Mouse (Mus musculus): Measurements from ENCODE around the gene Hcn3. TPM values are rescaled to one million over a fixed set of nuclear protein-coding genes. Genes with fewer than 3 reads are reported as not detected.
A peak's percentile ranks its signal among the peaks of the same experiment; 100 is the strongest.

Gene Hcn3
- total RNA-seq (2021) = under 1 TPM in 1 of 2 experiments, not detected in 1; 0.25 TPM
- polyA plus RNA-seq (2012; rRNA removed) = 0.26 and 0.29 TPM in 2 replicates
- long read RNA-seq = 0 reads

DNA sequence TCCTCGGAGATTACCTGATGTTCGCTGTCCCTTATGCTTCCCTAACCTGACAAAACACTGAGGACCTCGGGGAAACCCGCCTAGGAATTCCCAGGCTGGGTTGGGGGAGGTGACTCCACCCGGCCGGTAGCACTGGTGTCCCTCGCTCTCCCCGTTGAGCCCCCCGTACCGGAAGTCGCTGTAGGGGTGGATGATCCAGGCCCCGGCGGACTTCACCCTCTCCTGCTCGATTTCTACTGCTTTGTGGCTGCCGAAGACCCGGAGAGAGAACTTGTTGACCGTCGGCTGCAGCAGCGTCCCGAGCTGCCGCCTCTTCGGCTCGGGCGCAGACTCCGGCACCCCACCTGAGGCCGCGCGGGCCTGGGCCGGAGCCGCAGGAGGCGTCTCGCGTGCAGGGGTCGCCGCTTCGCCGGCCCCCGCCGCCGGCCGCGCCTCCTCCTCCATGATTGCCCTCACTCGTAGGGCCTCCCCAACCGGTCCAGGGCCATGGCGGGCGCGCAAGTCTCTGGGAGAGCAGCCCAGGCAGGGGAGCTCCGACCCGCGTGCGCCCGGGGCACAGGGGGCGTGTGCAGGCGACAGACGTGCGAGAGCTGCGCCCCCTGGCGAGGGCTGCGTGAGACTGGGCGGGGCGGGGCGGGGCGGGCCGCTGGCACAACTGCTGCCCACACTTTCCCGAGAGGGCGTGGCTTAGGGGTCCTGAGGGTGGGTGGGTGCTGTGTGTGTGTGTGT is at the start of gene Hcn3:
Gene Hcn3, minus strand, starts transcription at position 581 of the 729 bp plus-strand sequence.
- no peaks in the 10 kb centered on the region for H3K36me3 ChIP-seq (ENCODE audit: control insufficient read depth, insufficient read depth, low read length)
- intact Hi-C loops (cut with DNase I) = loop anchor here (2.0 to 10.0 kb wide), 3 partner anchors 42 to 215 kb away; no protein-coding TSS in a partner anchor
- no peaks in the 10 kb centered on the region; the same call in 1 of the 2 replicates for H3K4me1 ChIP-seq (ENCODE audit: control insufficient read depth, insufficient read depth, low read length)
- no peak for TF ChIP-seq EP300 (IDR thresholded peaks at IDR 0.05; ENCODE audit: insufficient read depth, low read depth, low read length)
- TF ChIP-seq POLR2A (IDR thresholded peaks at IDR 0.05; ENCODE audit: insufficient read depth, low read depth, low read length) = no peak
- peak; percentile 63 for TF ChIP-seq CTCF (IDR thresholded peaks at IDR 0.05)
- no peak within 1 kb of the TSS for H3K27ac ChIP-seq
- peak within 1 kb of the TSS; percentile 47 for H3K4me3 ChIP-seq
- 0 out of 2 replicates have a peak, but pooled peaks cover 2% of the 10 kb centered on the region for H3K27me3 ChIP-seq (ENCODE audit: control insufficient read depth, insufficient read depth, low read length)
- 1% methylated on average over 64 of the region's 66 CpGs for WGBS
- H3K79me2 ChIP-seq (replicated peaks; ENCODE audit: control insufficient read depth, insufficient read depth, low read length) = no peaks in the 10 kb centered on the region
- 0 out of 2 replicates have a peak within 1 kb of the TSS, but pooled peaks have one; percentile 12 for H3K9ac ChIP-seq (ENCODE audit: low read depth, low read length)
- peak; percentile 57 to 66 for DNase-seq

DNA sequence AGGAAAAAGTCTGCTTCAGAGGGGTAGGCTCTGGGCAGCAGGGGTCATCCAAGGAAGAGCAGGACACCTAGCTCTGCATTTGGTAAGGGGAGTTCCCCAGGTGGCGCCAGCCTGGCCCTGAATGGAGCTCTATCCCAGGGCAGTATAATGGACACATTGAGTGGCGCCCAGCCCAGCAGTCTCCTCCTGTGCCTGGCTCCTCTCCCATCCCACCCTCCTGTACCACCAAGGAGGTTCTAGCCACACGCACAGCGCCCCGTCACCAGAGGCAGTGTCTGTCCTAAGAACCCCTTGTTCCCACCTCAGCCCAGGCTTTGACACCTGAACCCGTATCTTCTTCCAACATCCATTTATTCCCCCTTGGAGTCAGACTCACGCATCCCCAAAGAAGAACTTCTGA is 49.7 kb upstream of the Hcn3 start:
- DNase-seq = no peak
- H3K4me3 ChIP-seq = no peak overlapping the region
- no peaks in the 10 kb centered on the region for H3K27me3 ChIP-seq (ENCODE audit: control insufficient read depth, insufficient read depth, low read length)
- WGBS = 91% methylated on average over 7 of the region's 7 CpGs
- H3K79me2 ChIP-seq (replicated peaks; ENCODE audit: control insufficient read depth, insufficient read depth, low read length) = no peaks in the 10 kb centered on the region
- no peak overlapping the region for H3K27ac ChIP-seq
- no peak overlapping the region for H3K9ac ChIP-seq (ENCODE audit: low read depth, low read length)
- intact Hi-C loops (cut with DNase I) = loop anchor here (10.0 kb wide), 1 partner anchor 265 kb away; no protein-coding TSS in a partner anchor
- TF ChIP-seq POLR2A (IDR thresholded peaks at IDR 0.05; ENCODE audit: insufficient read depth, low read depth, low read length) = no peak
- no peaks in the 10 kb centered on the region for H3K36me3 ChIP-seq (ENCODE audit: control insufficient read depth, insufficient read depth, low read length)
- H3K4me1 ChIP-seq (ENCODE audit: control insufficient read depth, insufficient read depth, low read length) = no peaks in the 10 kb centered on the region; the same call in 1 of the 2 replicates

DNA sequence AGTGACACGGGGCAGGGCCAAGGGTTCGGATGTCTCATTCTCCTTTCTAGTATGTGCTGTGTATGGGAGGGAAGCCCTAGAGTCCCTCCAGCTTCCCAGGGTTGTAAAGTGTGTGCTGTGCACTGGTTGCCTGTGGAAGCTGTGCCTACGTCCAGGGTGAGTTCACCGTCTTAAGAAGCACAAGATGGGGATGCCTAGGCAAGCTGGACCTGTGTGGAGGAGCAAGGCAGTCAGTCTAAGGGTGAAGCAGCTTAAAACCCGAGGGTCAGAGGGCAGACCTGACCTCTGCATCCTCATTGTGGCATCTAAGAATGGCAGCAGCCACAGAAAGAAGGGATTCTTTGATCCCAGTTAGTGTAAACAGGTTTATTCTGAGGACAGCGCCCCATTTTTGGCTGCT is 48.7 kb upstream of the Hcn3 start:
- Histone ChIP-seq H3K4me1 (ENCODE audit: control insufficient read depth, insufficient read depth, low read length) (no peaks in the 10 kb centered on the region; the same call in 1 of the 2 replicates), H3K36me3 (ENCODE audit: control insufficient read depth, insufficient read depth, low read length) (no peaks in the 10 kb centered on the region), H3K79me2 (replicated peaks; ENCODE audit: control insufficient read depth, insufficient read depth, low read length) (no peaks in the 10 kb centered on the region), H3K9ac (ENCODE audit: low read depth, low read length) (no peak overlapping the region), H3K4me3 (no peak overlapping the region), H3K27ac (no peak overlapping the region), H3K27me3 (ENCODE audit: control insufficient read depth, insufficient read depth, low read length) (no peaks in the 10 kb centered on the region)
- no peak for TF ChIP-seq EP300 (IDR thresholded peaks at IDR 0.05; ENCODE audit: insufficient read depth, low read depth, low read length)
- no peak for TF ChIP-seq CTCF (IDR thresholded peaks at IDR 0.05)
- no peak for TF ChIP-seq POLR2A (IDR thresholded peaks at IDR 0.05; ENCODE audit: insufficient read depth, low read depth, low read length)
- 86% methylated on average over 6 of the region's 6 CpGs for WGBS
- intact Hi-C loops (cut with DNase I) = no loop called here
- DNase-seq = no peak

DNA sequence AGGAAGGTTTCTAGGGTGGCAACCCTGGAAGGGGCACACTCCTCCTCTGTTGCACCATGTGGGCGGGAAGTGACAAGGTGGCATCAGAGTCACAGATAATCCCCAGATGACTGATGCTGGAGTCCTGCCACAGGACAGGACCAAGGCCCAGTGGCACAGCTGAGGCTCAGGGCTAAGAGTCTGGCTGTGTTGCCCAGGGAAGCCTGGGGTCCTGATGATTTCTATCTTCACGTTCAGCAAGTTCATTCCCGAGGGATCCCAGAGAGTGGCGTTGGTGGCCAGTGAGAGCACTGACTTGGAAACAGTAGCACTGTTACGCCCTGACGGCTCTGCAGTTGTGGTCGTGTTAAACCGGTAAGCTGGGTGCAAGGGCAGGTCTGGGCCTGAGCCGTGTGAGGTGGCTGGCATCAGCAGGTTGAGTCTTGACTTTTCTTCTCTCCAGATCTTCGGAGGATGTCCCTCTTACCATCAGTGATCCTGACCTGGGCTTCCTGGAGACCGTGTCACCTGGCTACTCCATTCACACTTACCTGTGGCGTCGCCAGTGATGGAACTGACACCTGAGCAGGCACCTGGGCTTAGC is 48.2 kb upstream of the Hcn3 start:
- Histone ChIP-seq H3K4me1 (ENCODE audit: control insufficient read depth, insufficient read depth, low read length) (peaks cover 3% of the 10 kb centered on the region), H3K36me3 (ENCODE audit: control insufficient read depth, insufficient read depth, low read length) (no peaks in the 10 kb centered on the region), H3K9ac (ENCODE audit: low read depth, low read length) (no peak overlapping the region), H3K27ac (no peak overlapping the region), H3K79me2 (replicated peaks; ENCODE audit: control insufficient read depth, insufficient read depth, low read length) (no peaks in the 10 kb centered on the region), H3K4me3 (no peak overlapping the region), H3K27me3 (ENCODE audit: control insufficient read depth, insufficient read depth, low read length) (no peaks in the 10 kb centered on the region)
- WGBS = 87% methylated on average over 13 of the region's 13 CpGs
- DNase-seq = no peak
- intact Hi-C loops (cut with DNase I) = no loop called here
- TF ChIP-seq EP300 (IDR thresholded peaks at IDR 0.05; ENCODE audit: insufficient read depth, low read depth, low read length) (no peak), CTCF (IDR thresholded peaks at IDR 0.05) (no peak), POLR2A (IDR thresholded peaks at IDR 0.05; ENCODE audit: insufficient read depth, low read depth, low read length) (no peak)

DNA sequence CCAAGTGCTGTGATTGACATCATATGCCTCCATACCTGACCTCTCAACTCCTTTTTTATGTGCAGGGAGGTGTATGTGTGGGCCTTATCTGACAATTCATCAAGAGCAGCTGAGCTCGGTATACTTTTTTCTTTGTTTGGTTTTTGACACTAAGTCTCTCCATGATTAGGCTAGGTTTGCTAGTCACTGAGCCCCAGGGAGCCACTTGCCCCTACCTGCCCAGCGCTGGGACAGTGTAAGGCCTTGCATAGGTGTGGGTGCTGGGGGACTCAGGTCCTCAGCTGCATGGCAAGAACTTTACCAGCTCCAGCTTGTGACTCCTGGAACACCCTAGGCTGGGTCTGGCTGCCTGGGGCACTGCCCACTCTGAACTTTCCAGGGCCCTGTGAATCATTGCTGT is 46.7 kb upstream of the Hcn3 start:
- no peak for TF ChIP-seq CTCF (IDR thresholded peaks at IDR 0.05)
- TF ChIP-seq EP300 (IDR thresholded peaks at IDR 0.05; ENCODE audit: insufficient read depth, low read depth, low read length) = no peak
- no peak for TF ChIP-seq POLR2A (IDR thresholded peaks at IDR 0.05; ENCODE audit: insufficient read depth, low read depth, low read length)
- WGBS = 75% methylated on average over 2 of the region's 2 CpGs
- no peak for DNase-seq
- peaks cover 3% of the 10 kb centered on the region for H3K4me1 ChIP-seq (ENCODE audit: control insufficient read depth, insufficient read depth, low read length)
- H3K4me3 ChIP-seq = no peak overlapping the region
- no peaks in the 10 kb centered on the region for H3K79me2 ChIP-seq (replicated peaks; ENCODE audit: control insufficient read depth, insufficient read depth, low read length)
- intact Hi-C loops (cut with DNase I) = no loop called here
- H3K27me3 ChIP-seq (ENCODE audit: control insufficient read depth, insufficient read depth, low read length) = no peaks in the 10 kb centered on the region
- H3K27ac ChIP-seq = no peak overlapping the region
- no peaks in the 10 kb centered on the region for H3K36me3 ChIP-seq (ENCODE audit: control insufficient read depth, insufficient read depth, low read length)
- H3K9ac ChIP-seq (ENCODE audit: low read depth, low read length) = no peak overlapping the region

DNA sequence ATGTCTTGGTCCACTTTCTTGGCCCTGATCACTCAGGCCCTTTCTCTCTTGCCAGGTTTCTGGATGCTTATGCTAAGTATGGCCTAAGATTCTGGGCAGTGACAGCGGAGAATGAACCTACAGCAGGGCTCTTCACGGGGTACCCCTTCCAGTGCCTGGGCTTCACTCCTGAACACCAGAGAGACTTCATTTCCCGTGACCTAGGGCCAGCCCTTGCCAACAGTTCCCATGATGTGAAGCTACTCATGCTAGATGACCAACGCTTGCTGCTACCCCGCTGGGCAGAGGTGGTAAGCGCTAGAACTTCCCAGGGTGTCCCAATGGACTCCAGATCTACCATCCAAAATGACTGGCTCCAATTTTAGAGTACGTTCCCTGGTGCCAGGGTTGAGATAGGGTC is 46.1 kb upstream of the Hcn3 start:
- Histone ChIP-seq H3K27me3 (ENCODE audit: control insufficient read depth, insufficient read depth, low read length) (no peaks in the 10 kb centered on the region), H3K9ac (ENCODE audit: low read depth, low read length) (no peak overlapping the region), H3K4me3 (no peak overlapping the region), H3K79me2 (replicated peaks; ENCODE audit: control insufficient read depth, insufficient read depth, low read length) (no peaks in the 10 kb centered on the region), H3K27ac (no peak overlapping the region), H3K4me1 (ENCODE audit: control insufficient read depth, insufficient read depth, low read length) (peaks cover 3% of the 10 kb centered on the region), H3K36me3 (ENCODE audit: control insufficient read depth, insufficient read depth, low read length) (no peaks in the 10 kb centered on the region)
- WGBS = 86% methylated on average over 7 of the region's 7 CpGs
- intact Hi-C loops (cut with DNase I) = no loop called here
- TF ChIP-seq EP300 (IDR thresholded peaks at IDR 0.05; ENCODE audit: insufficient read depth, low read depth, low read length) (no peak), CTCF (IDR thresholded peaks at IDR 0.05) (no peak), POLR2A (IDR thresholded peaks at IDR 0.05; ENCODE audit: insufficient read depth, low read depth, low read length) (no peak)
- peak in 1 of 2 experiments; percentile 15 for DNase-seq
